Mouse (Mus musculus) neural tube, embryonic 12.5 days (tissue): Measurements from ENCODE around the gene Igf1. TPM values are rescaled to one million over a fixed set of nuclear protein-coding genes. Genes with fewer than 3 reads are reported as not detected.

Experiments
- polyA plus RNA-seq: library from polyadenylated mRNA; unstranded; fragments of >200 nt; fragmentation: Nextera tagmentation; extraction: Ambion mirVana; gene quantifications from 2 replicates; pipeline ENCODE4 v1.2.1, GENCODE M21; 2016

Gene Igf1
- polyA plus RNA-seq, 1 experiment from 2014 or later, result 16.0 TPM

Other genes with a start within 250 kb of the Igf1 start
- 0.29 TPM in 1 of 2 replicates, not detected in the other for gene Pmch, start 232.8 kb downstream of the Igf1 start, polyA plus RNA-seq